Mouse (Mus musculus) cerebellum, adult 2 months (tissue): ENCODE data around the gene Rapgef1. TPM values are rescaled to one million over a fixed set of nuclear protein-coding genes. Genes with fewer than 3 reads are reported as not detected.

Experiments
- DNase-seq, 2 experiments: peaks; one replicate each; pipeline ENCODE4 v3.0.0; 2021
- H3K27ac ChIP-seq: fragments of 200-500 bp; 2 replicates; pipeline ENCODE4 v1.5.1; 2012; ENCODE audit warnings: low read length, control low read depth, inconsistent platforms; ENCODE audit not compliant: insufficient read depth
- H3K27me3 ChIP-seq: fragments of 200-500 bp; 2 replicates; pipeline ENCODE4 v1.6.1; 2012; ENCODE audit warnings: inconsistent platforms, mild to moderate bottlenecking, low read length, moderate library complexity; ENCODE audit not compliant: control insufficient read depth, insufficient read depth
- H3K4me1 ChIP-seq: fragments of 200-500 bp; 2 replicates; pipeline ENCODE4 v1.6.1; 2011; ENCODE audit warnings: low read length; ENCODE audit not compliant: control insufficient read depth, insufficient read depth
- H3K4me3 ChIP-seq: fragments of 200-500 bp; replicated peaks from 2 replicates; pipeline ENCODE3; 2011; ENCODE audit warnings: mild to moderate bottlenecking, low read depth, low read length, control low read depth; ENCODE audit not compliant: insufficient read depth
- CTCF ChIP-seq: fragments of 200-500 bp; IDR thresholded peaks from 2 replicates; pipeline ENCODE4 v1.5.1; 2011; ENCODE audit warnings: low read depth, mild to moderate bottlenecking, control low read depth, low read length, moderate library complexity, borderline replicate concordance; ENCODE audit not compliant: insufficient read depth
- POLR2A ChIP-seq: fragments of 200-500 bp; IDR thresholded peaks from 2 replicates; pipeline ENCODE4 v1.6.1; 2011; ENCODE audit warnings: low read length, control low read depth, borderline replicate concordance; ENCODE audit not compliant: insufficient read depth
- WGBS: fragments of 180-500 bp; shearing (Covaris S2); methylation state at CpG from one replicate; pipeline ENCODE4 v1.1.7; 2018; 5-methylcytosine and 5-hydroxymethylcytosine counted together
- polyA plus RNA-seq: library from polyadenylated mRNA; depleted of rRNA; stranded (reverse); fragments of >200 nt; gene quantifications from 2 replicates; pipeline ENCODE4 v1.2.3, GENCODE M21; 2012

The Rapgef1 gene
- polyA plus RNA-seq, 1 experiment: 72.6 TPM

DNA sequence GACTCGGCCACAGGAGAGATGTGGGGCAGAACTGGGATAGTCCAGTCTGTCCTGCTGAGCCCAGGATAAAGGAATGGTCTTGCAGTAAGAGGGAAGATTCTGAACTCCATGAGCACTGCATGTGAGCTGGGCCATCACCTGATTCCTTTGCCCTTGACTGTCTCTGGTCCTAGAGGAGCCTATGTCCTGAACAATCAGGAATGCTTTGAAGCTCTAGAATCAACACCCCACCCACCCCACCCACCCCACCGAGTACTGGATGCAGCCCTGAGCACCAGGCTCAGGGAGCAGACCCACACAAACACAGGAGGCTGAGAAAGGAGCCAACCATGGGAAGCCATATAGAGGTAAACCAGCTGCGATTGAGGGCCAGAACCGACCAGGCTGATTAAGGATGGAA, 129.0 kb downstream of the Rapgef1 start:
- WGBS: 72% methylated on average over 4 of the region's 4 CpGs
- Histone ChIP-seq H3K4me1 (no peaks in the 10 kb centered on the region), H3K4me3 (no peak overlapping the region), H3K27ac (no peak overlapping the region), H3K27me3 (peaks cover 1% of the 10 kb centered on the region; the same call in 1 of the 2 replicates)
- TF ChIP-seq POLR2A (no peak), CTCF (no peak)
- DNase-seq: no peak

DNA sequence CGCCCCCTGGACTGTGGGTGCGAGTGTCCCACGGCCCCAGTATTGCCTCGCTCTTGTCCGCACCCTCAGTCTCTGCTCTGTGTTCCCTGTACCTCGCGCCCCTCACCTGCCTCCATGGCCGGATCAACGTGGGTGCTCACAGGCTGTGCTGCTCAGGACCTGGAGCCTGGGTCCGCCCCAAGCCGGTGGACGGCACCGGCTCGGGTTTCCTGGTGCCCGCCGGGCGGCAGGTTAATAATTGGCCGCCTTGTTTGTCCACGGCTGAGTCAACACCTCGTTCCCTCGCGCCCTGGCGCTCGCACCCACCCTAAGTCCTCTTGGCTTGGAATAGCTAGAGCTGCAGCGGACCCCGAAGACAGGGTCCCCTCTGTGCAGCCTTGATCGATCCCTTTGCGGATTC, 132.0 kb downstream of the Rapgef1 start, which contains the start of gene Gm13420:
TSS of gene Gm13420 (minus strand) at position 189 of the 400 bp plus-strand sequence.
- TF ChIP-seq CTCF (no peak), POLR2A (no peak)
- 6% methylated on average over 28 of the region's 28 CpGs for WGBS
- no peaks in the 10 kb centered on the region for H3K4me1 ChIP-seq
- DNase-seq: no peak
- no peak within 1 kb of the TSS for H3K4me3 ChIP-seq
- H3K27ac ChIP-seq: no peak within 1 kb of the TSS
- H3K27me3 ChIP-seq: peaks cover 1% of the 10 kb centered on the region; the same call in 1 of the 2 replicates

DNA sequence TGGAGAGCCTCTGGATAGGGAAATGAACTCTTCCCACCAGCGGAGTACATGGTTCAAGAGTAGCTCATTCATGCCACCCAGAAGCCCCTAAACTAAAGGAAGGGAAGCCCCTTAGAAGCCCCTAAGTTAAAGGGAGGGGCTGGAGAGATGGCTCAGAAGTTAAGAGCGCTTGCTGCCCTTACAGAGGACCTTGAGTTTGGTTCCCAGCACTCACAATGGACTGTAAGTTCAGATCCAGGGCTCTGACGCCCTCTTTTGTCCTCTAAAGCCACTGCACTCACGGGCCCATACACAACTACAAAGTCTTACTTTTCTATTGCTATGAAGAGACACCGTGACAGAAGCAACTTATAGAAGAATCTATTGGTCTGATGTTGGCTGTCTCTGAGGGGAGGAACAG, 132.9 kb downstream of the Rapgef1 start:
- H3K27me3 ChIP-seq: peaks cover 1% of the 10 kb centered on the region; the same call in 1 of the 2 replicates
- H3K27ac ChIP-seq: no peak overlapping the region
- no peaks in the 10 kb centered on the region for H3K4me1 ChIP-seq
- WGBS: 87% methylated on average over 5 of the region's 5 CpGs
- no peak for DNase-seq
- no peak overlapping the region for H3K4me3 ChIP-seq
- TF ChIP-seq POLR2A (no peak), CTCF (no peak)

DNA sequence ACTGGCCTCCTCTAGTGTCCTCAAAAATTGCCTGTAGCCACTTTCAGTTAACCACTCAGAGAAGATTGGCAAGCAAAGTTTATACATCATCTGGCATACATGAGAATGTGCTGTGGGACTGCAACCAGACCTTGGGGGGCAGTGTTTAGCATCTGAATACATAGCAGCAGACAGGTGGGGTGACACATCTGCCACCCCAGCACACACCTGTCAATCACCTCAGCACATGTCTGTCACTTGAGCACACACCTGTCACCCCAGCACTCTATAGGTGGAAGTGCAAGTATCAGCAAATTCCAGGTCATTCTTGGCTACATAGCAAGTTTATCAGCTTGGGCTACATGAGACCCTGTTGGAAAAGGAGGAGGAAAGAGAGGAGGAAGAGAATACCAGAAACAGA, 136.2 kb downstream of the Rapgef1 start:
- DNase-seq: no peak
- Histone ChIP-seq H3K27me3 (peaks cover 1% of the 10 kb centered on the region; the same call in 1 of the 2 replicates), H3K4me1 (no peaks in the 10 kb centered on the region), H3K4me3 (no peak overlapping the region), H3K27ac (no peak overlapping the region)
- TF ChIP-seq CTCF (no peak), POLR2A (no peak)

DNA sequence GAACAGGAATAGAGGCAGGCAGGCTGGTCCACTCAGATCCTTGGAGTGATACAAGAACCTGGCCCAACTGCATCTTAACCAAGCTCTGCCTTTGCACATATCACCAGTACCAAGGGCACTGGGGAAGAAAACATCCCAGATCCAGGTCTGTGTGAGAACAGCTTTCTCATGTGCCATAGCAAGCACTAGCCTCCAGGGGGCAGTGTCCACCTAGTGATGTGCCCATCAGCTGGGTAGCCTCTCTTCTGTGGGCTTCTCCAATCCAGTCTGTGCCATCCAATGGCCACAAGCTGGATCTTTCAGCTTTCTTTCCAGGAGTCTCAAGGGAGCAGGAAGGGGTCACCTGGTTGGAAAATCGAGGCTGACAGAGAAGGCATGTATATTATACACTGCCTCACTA, 145.3 kb downstream of the Rapgef1 start:
- H3K4me1 ChIP-seq: no peaks in the 10 kb centered on the region; the same call in 1 of the 2 replicates
- DNase-seq: peak; percentile 57 to 74

DNA sequence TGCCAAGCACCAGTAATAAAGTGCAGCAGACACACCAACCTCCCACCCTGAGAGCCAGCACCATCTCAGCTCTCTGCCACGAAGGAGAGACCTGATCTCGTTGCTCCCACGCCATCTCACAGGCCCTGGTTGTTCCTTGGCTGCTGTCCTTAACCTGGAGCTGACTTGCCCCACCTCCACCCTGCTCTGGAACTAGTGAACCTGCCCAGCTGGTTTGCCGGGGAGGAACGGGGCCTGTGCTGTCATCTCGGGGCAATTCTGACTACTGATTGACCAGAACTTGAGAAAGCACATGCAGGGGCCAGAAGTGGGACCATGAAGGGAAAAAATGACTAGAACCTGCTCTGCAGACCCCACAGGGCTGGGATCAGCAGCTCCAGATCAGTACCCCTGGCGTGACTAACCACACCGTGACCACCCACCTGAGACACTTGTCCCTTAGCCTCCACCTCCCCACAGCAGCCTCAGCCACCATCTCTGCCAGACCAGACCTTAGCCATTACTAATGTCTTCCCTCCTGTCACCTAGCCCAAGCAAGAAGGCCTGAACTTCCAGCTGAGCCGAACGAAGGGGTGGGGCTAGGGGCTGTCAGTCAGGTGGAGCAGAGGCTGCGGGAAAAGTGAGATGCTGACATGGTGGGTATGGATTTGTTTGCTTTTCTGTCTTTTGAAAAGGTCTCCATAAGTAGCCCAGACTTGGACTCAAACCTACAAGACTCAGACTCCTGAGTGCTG, 148.6 kb downstream of the Rapgef1 start:
- no peaks in the 10 kb centered on the region for H3K27me3 ChIP-seq
- WGBS: 69% methylated on average over 11 of the region's 11 CpGs
- H3K4me3 ChIP-seq: no peak overlapping the region
- no peak overlapping the region for H3K27ac ChIP-seq
- TF ChIP-seq CTCF (no peak), POLR2A (no peak)
- no peak for DNase-seq
- H3K4me1 ChIP-seq: no peaks in the 10 kb centered on the region; the same call in 1 of the 2 replicates

More for the DNA sequence above, 145.3 kb downstream of the Rapgef1 start:
- H3K4me3 ChIP-seq: no peak overlapping the region
- TF ChIP-seq POLR2A (no peak), CTCF (peak; percentile 94)
- 0% methylated on average over 1 of the region's 1 CpGs for WGBS
- H3K27me3 ChIP-seq: no peaks in the 10 kb centered on the region
- H3K27ac ChIP-seq: no peak overlapping the region

DNA sequence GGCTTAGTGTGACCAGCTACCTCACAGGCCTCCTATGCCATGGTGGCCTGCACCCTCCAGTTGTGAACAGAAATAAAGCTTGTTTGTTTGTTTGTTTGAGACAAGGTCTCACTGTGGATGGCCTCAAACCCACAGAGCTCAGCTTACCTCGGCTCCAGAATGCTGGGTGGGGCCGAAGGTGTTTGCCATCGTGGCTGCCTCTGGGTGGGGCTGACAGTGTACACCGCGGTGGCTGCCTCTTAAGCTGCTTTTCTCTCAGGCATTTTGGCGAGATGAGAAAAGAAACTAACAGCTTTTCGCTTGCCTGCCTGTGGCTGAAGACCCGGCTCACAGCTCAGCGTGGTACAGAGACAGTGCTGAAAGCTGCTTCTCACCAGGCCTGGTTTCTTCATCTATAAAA, 149.4 kb downstream of the Rapgef1 start:
- Histone ChIP-seq H3K4me1 (no peaks in the 10 kb centered on the region; the same call in 1 of the 2 replicates), H3K27ac (no peak overlapping the region), H3K27me3 (no peaks in the 10 kb centered on the region), H3K4me3 (no peak overlapping the region)
- WGBS: 70% methylated on average over 9 of the region's 9 CpGs
- no peak for DNase-seq
- TF ChIP-seq CTCF: no peak
- TF ChIP-seq POLR2A: no peak

DNA sequence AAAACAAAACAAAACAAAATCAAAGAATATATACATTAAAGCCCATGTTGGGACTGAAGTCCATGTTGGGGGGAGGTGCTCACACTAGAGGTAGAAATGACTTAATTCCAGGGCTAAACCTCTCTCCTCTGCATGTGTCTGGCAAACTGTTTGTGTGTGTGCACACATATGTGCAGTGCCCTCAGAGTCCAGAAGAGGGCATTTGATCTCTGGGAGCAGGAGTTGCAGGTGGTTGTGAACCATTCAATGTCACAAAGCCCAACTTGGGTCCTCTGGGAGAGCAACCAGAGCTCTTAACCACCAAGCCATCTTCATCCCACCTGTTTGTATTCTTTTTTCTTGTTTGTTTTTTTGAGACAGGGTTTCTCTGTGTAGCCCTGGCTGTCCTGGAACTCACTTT, 150.6 kb downstream of the Rapgef1 start:
- Histone ChIP-seq H3K4me3 (no peak overlapping the region), H3K4me1 (no peaks in the 10 kb centered on the region; the same call in 1 of the 2 replicates), H3K27me3 (no peaks in the 10 kb centered on the region), H3K27ac (no peak overlapping the region)
- DNase-seq: no peak
- TF ChIP-seq CTCF (no peak), POLR2A (no peak)
